Mouse (Mus musculus): ENCODE measurements around the gene 3110040N11Rik.
"Not testable (repeated sequence)": the region's sequence is repeated elsewhere in the genome, so short reads cannot be mapped to it uniquely, and the experiment has no call there.

The 3110040N11Rik gene

GRCm38 (mm10) chr7:81789095-81789757 is at the start of gene 3110040N11Rik:
3110040N11Rik (minus strand) TSS chr7:81789478.
- DNase-seq (ENCODE audit: low read depth, low spot score): peak; percentile 54

- not testable (repeated sequence) for DNase-seq (ENCODE audit: low read depth, low spot score)
These were observed 48.5 kb upstream of the 3110040N11Rik start for GRCm38 (mm10) chr7:81837771-81838170.

- DNase-seq (ENCODE audit: low read depth, low spot score): no peak
These were observed 46.2 kb upstream of the 3110040N11Rik start for GRCm38 (mm10) chr7:81835430-81835829.

- DNase-seq (ENCODE audit: low read depth, low spot score): no peak
These were observed 45.6 kb upstream of the 3110040N11Rik start for GRCm38 (mm10) chr7:81834847-81835246.

GRCm38 (mm10) chr7:81829379-81829894 is 40.2 kb upstream of the 3110040N11Rik start, which contains the start of gene Btbd1:
Btbd1 (minus strand) TSS chr7:81829431.
- DNase-seq (ENCODE audit: low read depth, low spot score): peak; percentile 71

GRCm38 (mm10) chr7:81828681-81829378 is 39.6 kb upstream of the 3110040N11Rik start:
- peak; percentile 30 for DNase-seq (ENCODE audit: low read depth, low spot score)

- peak; percentile 22 for DNase-seq (ENCODE audit: low read depth, low spot score)
These were observed 38.8 kb upstream of the 3110040N11Rik start for GRCm38 (mm10) chr7:81827806-81828667.

GRCm38 (mm10) chr7:81825381-81825780 is 36.1 kb upstream of the 3110040N11Rik start:
- DNase-seq (ENCODE audit: low read depth, low spot score): no peak

GRCm38 (mm10) chr7:81824906-81825305 is 35.6 kb upstream of the 3110040N11Rik start:
- no peak for DNase-seq (ENCODE audit: low read depth, low spot score)

GRCm38 (mm10) chr7:81806067-81806466 is 16.8 kb upstream of the 3110040N11Rik start:
- no peak for DNase-seq (ENCODE audit: low read depth, low spot score)

- no peak for DNase-seq (ENCODE audit: low read depth, low spot score)
These were observed 742 bp downstream of the 3110040N11Rik start for GRCm38 (mm10) chr7:81788536-81788935.

- no peak for DNase-seq (ENCODE audit: low read depth, low spot score)
These were observed 11.5 kb downstream of the 3110040N11Rik start for GRCm38 (mm10) chr7:81777667-81778218.

GRCm38 (mm10) chr7:81775325-81775724 is 14.0 kb downstream of the 3110040N11Rik start:
- DNase-seq (ENCODE audit: low read depth, low spot score): no peak

- no peak for DNase-seq (ENCODE audit: low read depth, low spot score)
These were observed 16.3 kb downstream of the 3110040N11Rik start for GRCm38 (mm10) chr7:81772786-81773539.

- peak; percentile 46 for DNase-seq (ENCODE audit: low read depth, low spot score)
These were observed 26.0 kb downstream of the 3110040N11Rik start for GRCm38 (mm10) chr7:81763110-81763845.

- peak; percentile 82 for DNase-seq (ENCODE audit: low read depth, low spot score)
These were observed 26.8 kb downstream of the 3110040N11Rik start, which contains the start of gene Ramac for GRCm38 (mm10) chr7:81762180-81763109. Ramac (plus strand) TSS chr7:81762925.

- no peak for DNase-seq (ENCODE audit: low read depth, low spot score)
These were observed 41.3 kb downstream of the 3110040N11Rik start for GRCm38 (mm10) chr7:81747956-81748355.

- no peak for DNase-seq (ENCODE audit: low read depth, low spot score)
These were observed 45.1 kb downstream of the 3110040N11Rik start for GRCm38 (mm10) chr7:81744145-81744544.

GRCm38 (mm10) chr7:81740010-81740409 is 49.3 kb downstream of the 3110040N11Rik start:
- no peak for DNase-seq (ENCODE audit: low read depth, low spot score)
